Mouse (Mus musculus): ENCODE measurements around the gene Crip1.

GRCm38 (mm10) chr12:113100448-113101076, 45.6 kb upstream of the Crip1 start:
- TF ChIP-seq TAL1 (IDR thresholded peaks at IDR 0.05; ENCODE audit: low read length) (no peak), GATA1 (IDR thresholded peaks at IDR 0.05; ENCODE audit: low read length) (no peak)

Data from erythroblast, embryonic 14.5 days (primary cell).